Comparison of ENCODE assay signal across 8 mouse cellular contexts in the genomic region with DNA sequence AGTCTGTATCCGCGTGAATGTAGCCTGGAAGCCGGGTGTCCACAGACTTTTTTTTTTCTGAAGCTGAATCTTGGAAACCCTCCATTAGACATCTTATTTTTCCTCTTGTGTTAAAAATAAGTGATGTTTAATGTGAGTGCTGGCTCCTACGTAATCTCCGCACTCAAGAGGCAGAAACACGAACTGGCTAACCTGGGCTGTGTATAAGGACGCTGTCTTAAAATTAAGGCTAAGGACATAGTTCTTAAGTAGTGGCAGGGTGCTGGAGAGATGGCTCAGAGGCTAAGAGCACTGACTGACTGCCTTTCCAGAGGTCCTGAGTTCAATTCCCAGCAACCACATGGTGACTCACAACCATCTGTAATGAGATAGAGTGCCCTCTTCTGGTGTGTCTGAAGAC. TPM values are rescaled to one million over a fixed set of nuclear protein-coding genes. Genes with fewer than 3 reads are reported as not detected.
A peak's percentile ranks its signal among the peaks of the same experiment; 100 is the strongest.
DNase-seq lines count a peak whose midpoint lies in the region; ATAC-seq and TF ChIP-seq lines count a peak whose summit lies in the region.

No protein-coding gene starts in this region.

- peak overlapping the region; percentile 74 for H3K4me2 ChIP-seq in hindbrain, embryonic 14.5 days (replicated peaks)
- H3K4me2 ChIP-seq in midbrain, embryonic 13.5 days (replicated peaks), result peak overlapping the region; percentile 69

- H3ac ChIP-seq in C2C12 (ENCODE audit: control insufficient read depth, insufficient read length, low read depth), result no peak overlapping the region

- peaks cover 34% of the 10 kb centered on the region for H3K79me3 ChIP-seq in C2C12 (ENCODE audit: low read depth)

- H3K4me1 ChIP-seq in hindbrain, embryonic 14.5 days (replicated peaks; ENCODE audit: control insufficient read depth, insufficient read depth, low read length), result peaks cover 10% of the 10 kb centered on the region; the same call in 1 of the 2 replicates
- H3K4me1 ChIP-seq in midbrain, embryonic 13.5 days (replicated peaks), result 0 out of 2 replicates have a peak, but pooled peaks cover 5% of the 10 kb centered on the region

- peak overlapping the region; percentile 86 for H3K9ac ChIP-seq in hindbrain, embryonic 14.5 days
- H3K9ac ChIP-seq in midbrain, embryonic 13.5 days (replicated peaks), result peak overlapping the region; percentile 53; the same call in 1 of the 2 replicates

- H3K9me3 ChIP-seq in hindbrain, embryonic 14.5 days (ENCODE audit: control insufficient read depth, low read length), result no peaks in the 10 kb centered on the region
- H3K9me3 ChIP-seq in midbrain, embryonic 13.5 days, result no peaks in the 10 kb centered on the region

- peak overlapping the region; percentile 88 for H3K27ac ChIP-seq in hindbrain, embryonic 14.5 days
- H3K27ac ChIP-seq in midbrain, embryonic 13.5 days, result peak overlapping the region; percentile 77

- no peak for TF ChIP-seq CTCF in C2C12 (IDR thresholded peaks at IDR 0.05; ENCODE audit: control insufficient read depth, insufficient read depth, insufficient read length)

- H3K4me3 ChIP-seq in C2C12 (ENCODE audit: insufficient read depth, poor library complexity, severe bottlenecking), result peak overlapping the region; percentile 78
- H3K4me3 ChIP-seq in hindbrain, embryonic 14.5 days (replicated peaks; ENCODE audit: low read length), result peak overlapping the region; percentile 85
- H3K4me3 ChIP-seq in midbrain, embryonic 13.5 days (replicated peaks), result peak overlapping the region; percentile 64

- peaks cover 42% of the 10 kb centered on the region for H3K79me2 ChIP-seq in C2C12 (ENCODE audit: control insufficient read depth, insufficient read depth)

- DNase-seq in kidney, adult 11 months, result peak; percentile 8
- DNase-seq in kidney, postnatal 14 days, result no peak
- DNase-seq in cerebellum, postnatal 14 days, result peak; percentile 16 to 19
- DNase-seq in hindbrain, embryonic 14.5 days (ENCODE audit: low spot score), result no peak
- DNase-seq in adipocyte (ENCODE audit: low spot score), result no peak
- DNase-seq in adrenal gland, adult 2 months, result no peak

- 17% methylated on average over 7 of the region's 7 CpGs for WGBS in hindbrain, embryonic 14.5 days
- WGBS in midbrain, embryonic 13.5 days, result 14% methylated on average over 7 of the region's 7 CpGs

- ATAC-seq in hindbrain, embryonic 14.5 days (ENCODE audit: low FRiP score), result peak; percentile 27; the same call in 1 of the 2 replicates
- ATAC-seq in midbrain, embryonic 13.5 days, result peak; percentile 49; the same call in 1 of the 2 replicates

- H3K27me3 ChIP-seq in C2C12 (ENCODE audit: control insufficient read depth, insufficient read depth, insufficient read length), result no peaks in the 10 kb centered on the region
- H3K27me3 ChIP-seq in hindbrain, embryonic 14.5 days (ENCODE audit: control insufficient read depth, insufficient read depth, low read length), result no peaks in the 10 kb centered on the region
- H3K27me3 ChIP-seq in midbrain, embryonic 13.5 days, result no peaks in the 10 kb centered on the region; the same call in 1 of the 2 replicates

- peaks cover 32% of the 10 kb centered on the region for H3K36me3 ChIP-seq in C2C12 (ENCODE audit: control insufficient read depth, insufficient read depth)
- H3K36me3 ChIP-seq in hindbrain, embryonic 14.5 days (replicated peaks; ENCODE audit: control insufficient read depth, insufficient read depth), result peaks cover 22% of the 10 kb centered on the region
- peaks cover 11% of the 10 kb centered on the region for H3K36me3 ChIP-seq in midbrain, embryonic 13.5 days

TF ChIP-seq in C2C12, 6 proteins besides CTCF, POLR2A, EP300 and RAD21:
- TF ChIP-seq USF1 (IDR thresholded peaks at IDR 0.05; ENCODE audit: low read depth) (no peak), FOSL1 (IDR thresholded peaks at IDR 0.05; ENCODE audit: insufficient read depth, low read length, poor library complexity, severe bottlenecking) (no peak), MYOG (IDR thresholded peaks at IDR 0.05; ENCODE audit: control insufficient read depth, extremely low read depth, insufficient read length) (no peak), MYOD1 (IDR thresholded peaks at IDR 0.05; ENCODE audit: control insufficient read depth, insufficient read length, low read depth) (no peak), MAX (IDR thresholded peaks at IDR 0.05) (no peak), CEBPB (IDR thresholded peaks at IDR 0.05; ENCODE audit: low read depth) (no peak)

RNA-seq across cellular contexts. Expression of a gene that starts 0.7 kb away (rescaled TPM):
- polyA plus RNA-seq in C2C12 (2012; fragmentation: generic; extraction: Trizol), result 68.2 TPM
- polyA plus RNA-seq in hindbrain, embryonic 14.5 days (2014; fragmentation: Nextera tagmentation; extraction: Ambion mirVana), result 86.0 and 91.5 TPM in 2 replicates
- 98.2 and 103 TPM in 2 replicates for polyA plus RNA-seq in midbrain, embryonic 13.5 days (2015; fragmentation: Nextera tagmentation; extraction: Ambion mirVana)
- 100 to 1,000 TPM; 146 to 180 TPM for total RNA-seq in adrenal gland, adult 2 months (2021)
- polyA plus RNA-seq in adrenal gland, adult 2 months (2012; rRNA removed), result 20.0 and 29.9 TPM in 2 replicates

RNA-seq across cellular contexts. Expression of a gene that starts 21.0 kb away (rescaled TPM):
- polyA plus RNA-seq in C2C12 (2012; fragmentation: generic; extraction: Trizol), result 2.4 TPM
- polyA plus RNA-seq in hindbrain, embryonic 14.5 days (2014; fragmentation: Nextera tagmentation; extraction: Ambion mirVana), result 12.4 and 12.7 TPM in 2 replicates
- polyA plus RNA-seq in midbrain, embryonic 13.5 days (2015; fragmentation: Nextera tagmentation; extraction: Ambion mirVana), result 10.5 and 11.1 TPM in 2 replicates
- 10 to 100 TPM; 15.7 to 18.7 TPM for total RNA-seq in adrenal gland, adult 2 months (2021)
- 18.1 and 24.6 TPM in 2 replicates for polyA plus RNA-seq in adrenal gland, adult 2 months (2012; rRNA removed)

Comparison
In these comparisons a context has a peak if more than half of its experiments do, and no peak if none do; other contexts are left out.
1. DNase-seq: peak in kidney, adult 11 months (single experiment) and cerebellum, postnatal 14 days (2 of 2); none in kidney, postnatal 14 days (single experiment), hindbrain, embryonic 14.5 days (single experiment), adipocyte (single experiment) and adrenal gland, adult 2 months (single experiment).
2. Peak in every context shown above with its lines, with median percentiles within 50 percentile points of each other: H3K4me3 ChIP-seq.